Mouse (Mus musculus): ENCODE measurements around the gene Mnt. TPM values are rescaled to one million over a fixed set of nuclear protein-coding genes. Genes with fewer than 3 reads are reported as not detected.

Gene Mnt
- 3.3 TPM in 2 replicates for polyA plus RNA-seq (2015; fragmentation: Nextera tagmentation; extraction: Ambion mirVana)

DNA sequence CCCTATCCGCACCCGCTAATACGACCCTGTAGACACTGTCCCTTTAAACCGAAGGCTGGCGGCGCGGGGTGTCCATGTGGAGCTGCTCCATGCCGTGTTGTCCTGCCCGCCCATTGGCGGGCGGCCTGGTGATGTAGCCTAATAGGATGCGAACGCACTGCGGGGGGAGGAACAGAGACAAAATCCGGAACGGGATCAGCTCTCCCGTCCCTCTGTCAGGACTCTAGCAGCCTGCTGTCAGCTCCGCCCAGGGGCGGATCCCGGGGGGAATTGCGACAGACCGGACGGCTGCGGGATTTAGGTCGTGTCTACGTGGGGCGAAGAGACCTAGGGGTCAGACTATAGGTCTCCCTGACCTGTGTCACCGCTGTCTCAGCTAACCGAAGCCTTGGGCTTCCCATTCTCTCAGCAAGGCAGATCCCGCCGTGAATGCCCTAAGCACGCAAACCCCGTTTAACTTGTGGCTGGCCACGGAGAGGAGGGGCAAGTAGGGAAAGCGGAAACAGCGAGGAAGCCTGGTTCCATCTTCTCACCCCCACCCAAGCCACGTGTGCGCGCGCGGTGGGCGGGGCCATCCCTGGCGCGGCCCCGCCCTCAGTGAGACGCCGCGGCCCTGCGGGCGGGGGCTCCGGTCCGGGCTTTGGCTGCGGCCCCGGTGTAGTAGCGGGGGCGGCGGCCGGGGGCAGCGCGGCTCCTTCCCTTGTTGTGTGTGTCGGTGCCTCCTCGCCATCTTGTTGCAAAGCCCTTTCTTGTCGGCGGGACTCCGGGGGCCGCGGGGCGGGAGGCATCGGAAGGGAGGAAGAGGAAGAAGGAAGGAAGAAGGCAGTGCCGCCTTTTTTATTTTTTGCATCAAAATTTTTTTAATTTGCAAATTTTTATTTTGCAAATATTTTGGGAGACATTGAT, at the start of gene Mnt:
Gene Mnt (plus strand): TSS at position 665 of the 906 bp plus-strand sequence.

Other genes with a start within 250 kb of the Mnt start
- gene Rap1gap2, start 220.0 kb upstream of the Mnt start, polyA plus RNA-seq (2015; fragmentation: Nextera tagmentation; extraction: Ambion mirVana) = 3.2 and 4.5 TPM in 2 replicates
- gene Ccdc92b, start 211.3 kb upstream of the Mnt start, polyA plus RNA-seq (2015; fragmentation: Nextera tagmentation; extraction: Ambion mirVana) = 4.4 and 5.0 TPM in 2 replicates
- 11.7 and 12.5 TPM in 2 replicates for gene Cluh, start 181.4 kb upstream of the Mnt start, polyA plus RNA-seq (2015; fragmentation: Nextera tagmentation; extraction: Ambion mirVana)
- 46.9 and 51.4 TPM in 2 replicates for gene Pafah1b1, start 106.2 kb upstream of the Mnt start, polyA plus RNA-seq (2015; fragmentation: Nextera tagmentation; extraction: Ambion mirVana)
- 22.0 and 24.6 TPM in 2 replicates for gene Mettl16, start 60.1 kb upstream of the Mnt start, polyA plus RNA-seq (2015; fragmentation: Nextera tagmentation; extraction: Ambion mirVana)
- gene Sgsm2, start 66.1 kb downstream of the Mnt start, polyA plus RNA-seq (2015; fragmentation: Nextera tagmentation; extraction: Ambion mirVana) = 1.3 and 1.9 TPM in 2 replicates
- 22.5 and 23.3 TPM in 2 replicates for gene Tsr1, start 67.2 kb downstream of the Mnt start, polyA plus RNA-seq (2015; fragmentation: Nextera tagmentation; extraction: Ambion mirVana)
- 9.2 and 10.1 TPM in 2 replicates for gene Smg6, start 94.9 kb downstream of the Mnt start, polyA plus RNA-seq (2015; fragmentation: Nextera tagmentation; extraction: Ambion mirVana)
- 4.8 and 5.9 TPM in 2 replicates for gene Srr, start 95.0 kb downstream of the Mnt start, polyA plus RNA-seq (2015; fragmentation: Nextera tagmentation; extraction: Ambion mirVana)